Mouse (Mus musculus) A20 (cell line): ENCODE data around the gene Mgat4a.

Experiments
- DNase-seq: peaks from one replicate; pipeline ENCODE4 v3.0.0-alpha.2; 2011; ENCODE audit warnings: low read depth, low spot score

The Mgat4a gene

GRCm38 (mm10) chr1:37399734-37400133 lies 141.1 kb downstream of the Mgat4a start:
- DNase-seq: no peak

- DNase-seq: no peak
Measured at GRCm38 (mm10) chr1:37398961-37399360, 141.9 kb downstream of the Mgat4a start.

GRCm38 (mm10) chr1:37396481-37396880 lies 144.3 kb downstream of the Mgat4a start:
- DNase-seq: no peak

- DNase-seq: no peak
Measured at GRCm38 (mm10) chr1:37393174-37393573, 147.6 kb downstream of the Mgat4a start.
